Mouse (Mus musculus) ES-Bruce4 (cell line): ENCODE measurements at regions not wholly inside any gene's neighbourhood (a gene's known extent, or its start where the extent isn't known, plus 50 kb on each side); places are given as distances from the start of the nearest gene placed in this dataset.

Experiments
- CTCF ChIP-seq: IDR thresholded peaks from one replicate; pipeline ENCODE4 v1.8.1; 2011; ENCODE audit warnings: low read depth, low read length
- EP300 ChIP-seq: IDR thresholded peaks from 2 replicates; pipeline ENCODE4 v1.6.1; 2011; ENCODE audit warnings: low read depth, low read length; ENCODE audit not compliant: insufficient read depth
- POLR2A ChIP-seq: IDR thresholded peaks from one replicate; pipeline ENCODE4 v1.8.1; 2011; ENCODE audit warnings: low read length; ENCODE audit not compliant: insufficient read depth

- TF ChIP-seq CTCF (no peak), POLR2A (no peak), EP300 (no peak)
These were observed 413.5 kb upstream of the 4930412O13Rik start for GRCm38 (mm10) chr2:9467573-9467972.
